Mouse (Mus musculus): ENCODE results near the gene Lmo4. TPM values are rescaled to one million over a fixed set of nuclear protein-coding genes. Genes with fewer than 3 reads are reported as not detected.

The Lmo4 gene
- 13.7 TPM for polyA plus RNA-seq (2017; shearing (Covaris generic))

DNA sequence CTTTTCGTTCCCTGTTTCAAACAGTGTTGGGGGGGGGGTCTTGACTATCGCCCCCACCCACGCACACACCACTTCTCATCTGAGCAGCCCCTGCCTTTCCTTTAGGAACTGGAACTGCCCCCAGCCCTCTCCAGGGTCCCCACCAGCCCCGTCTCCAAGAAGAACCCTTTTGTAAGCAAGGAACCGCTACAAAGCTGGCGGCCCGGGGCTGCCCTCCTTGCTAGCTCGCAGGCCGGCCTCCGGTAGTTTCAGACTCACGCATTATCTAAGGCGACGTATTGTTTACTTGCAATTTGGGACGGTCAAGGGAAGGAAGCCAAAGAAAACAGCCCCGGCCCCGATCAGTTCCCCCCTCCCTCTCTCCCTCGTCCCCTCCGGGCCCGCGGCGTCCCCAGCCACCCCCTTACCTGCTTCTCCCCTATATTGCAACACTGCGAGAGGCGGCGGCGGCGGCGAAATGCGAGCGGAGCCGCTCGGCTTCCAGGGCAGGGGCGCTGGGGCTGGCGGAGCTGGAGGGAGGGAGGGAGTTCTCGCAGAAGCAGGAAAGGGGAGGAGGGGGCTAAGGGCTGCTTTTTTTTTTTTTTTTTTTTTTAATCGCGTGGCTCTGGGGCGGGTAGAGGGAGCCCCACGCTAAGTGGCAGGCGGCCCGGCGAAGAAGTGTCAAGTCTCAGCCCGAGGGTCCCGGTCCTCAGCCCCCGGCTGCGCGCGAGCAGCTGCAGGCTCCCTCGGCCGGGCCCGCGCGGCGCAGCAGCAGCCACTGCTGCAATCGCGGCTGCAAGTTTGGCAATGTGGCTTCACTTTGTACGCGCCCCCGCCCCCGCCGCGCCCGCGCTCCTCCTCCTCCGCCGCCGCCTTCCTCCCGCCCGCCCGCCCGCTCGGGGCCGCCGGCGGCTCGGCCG, at the start of gene Lmo4:
TSS of gene Lmo4 (minus strand) at position 808 of the 899 bp plus-strand sequence.

